Mouse (Mus musculus): ENCODE results near the gene Mrps27.

GRCm38 (mm10) chr13:99450766-99451165 is 106.2 kb downstream of the Mrps27 start:
- TF ChIP-seq CTCF (conservative IDR thresholded peaks at IDR 0.05 in 1 of 2, IDR thresholded peaks at IDR 0.05 in 1 of 2; ENCODE audit: low read depth in 2 of 2, low read length in 2 of 2): no peak
- TF ChIP-seq USF2 (conservative IDR thresholded peaks at IDR 0.05; ENCODE audit: low read depth, low read length): no peak
- TF ChIP-seq ZMIZ1 (IDR thresholded peaks at IDR 0.05; ENCODE audit: low read depth, low read length): no peak
- TF ChIP-seq POLR2A (IDR thresholded peaks at IDR 0.05; ENCODE audit: low read depth, low read length): no peak
- TF ChIP-seq ZNF384 (IDR thresholded peaks at IDR 0.05; ENCODE audit: low read depth, low read length): no peak
- no peak for TF ChIP-seq ETS1 (conservative IDR thresholded peaks at IDR 0.05; ENCODE audit: low read depth, low read length)
- no peak for TF ChIP-seq TBP (conservative IDR thresholded peaks at IDR 0.05; ENCODE audit: low read depth, low read length)
- TF ChIP-seq SIN3A (IDR thresholded peaks at IDR 0.05; ENCODE audit: low read length): no peak
- TF ChIP-seq IRF4 (IDR thresholded peaks at IDR 0.05; ENCODE audit: low read depth, low read length): no peak
- TF ChIP-seq ELF1 (IDR thresholded peaks at IDR 0.05; ENCODE audit: low read depth, low read length): no peak
- no peak for TF ChIP-seq RCOR1 (conservative IDR thresholded peaks at IDR 0.05; ENCODE audit: low read depth, low read length)
- TF ChIP-seq KAT2A (IDR thresholded peaks at IDR 0.05; ENCODE audit: insufficient replicate concordance, low read length): no peak
